Mouse (Mus musculus) myocyte (in vitro differentiated cells): ENCODE measurements at regions not wholly inside any gene's neighbourhood (a gene's known extent, or its start where the extent isn't known, plus 50 kb on each side); places are given as distances from the start of the nearest gene placed in this dataset.

Source experiments
- CEBPB ChIP-seq: IDR thresholded peaks from 2 replicates; pipeline ENCODE4 v1.6.1; 2011; ENCODE audit warnings: mild to moderate bottlenecking, moderate library complexity; ENCODE audit not compliant: poor library complexity, insufficient read depth, severe bottlenecking
- MAX ChIP-seq: IDR thresholded peaks from one replicate; pipeline ENCODE4 v1.6.1; 2011; ENCODE audit warnings: low read depth, mild to moderate bottlenecking, control low read depth
- MYOD1 ChIP-seq, 3 experiments: IDR thresholded peaks; one replicate each; pipeline ENCODE4 v1.6.1; 2011; ENCODE audit warnings: control low read depth in 2 of 3, low read depth in 2 of 3, mild to moderate bottlenecking in 2 of 3, moderate library complexity in 1 of 3; ENCODE audit not compliant: insufficient read length in 2 of 3, control insufficient read depth in 1 of 3
- MYOG ChIP-seq, 3 experiments: IDR thresholded peaks; one replicate each; pipeline ENCODE4 v1.6.1; 2011; ENCODE audit warnings: control low read depth in 2 of 3, low read depth in 2 of 3, mild to moderate bottlenecking in 2 of 3; ENCODE audit not compliant: insufficient read length in 2 of 3, control insufficient read depth in 1 of 3, insufficient read depth in 1 of 3
- POLR2A ChIP-seq: IDR thresholded peaks from one replicate; pipeline ENCODE4 v1.6.1; 2011; ENCODE audit warnings: low read depth, mild to moderate bottlenecking, control low read depth, moderate library complexity; ENCODE audit not compliant: insufficient read length

- no peak for TF ChIP-seq POLR2A
- TF ChIP-seq MAX = no peak
- no peak for TF ChIP-seq MYOD1 (IDR thresholded peaks at IDR 0.05; ENCODE audit: control insufficient read depth in 1 of 3, insufficient read length in 2 of 3, low read depth in 2 of 3)
- no peak for TF ChIP-seq MYOG (IDR thresholded peaks at IDR 0.05; ENCODE audit: control insufficient read depth in 1 of 3, insufficient read depth in 1 of 3, insufficient read length in 2 of 3, low read depth in 2 of 3)
- TF ChIP-seq CEBPB = no peak
Measured at GRCm38 (mm10) chr19:35493721-35494120, 563.6 kb downstream of the Htr7 start.
